Mouse (Mus musculus): ENCODE results near the gene Satb2. TPM values are rescaled to one million over a fixed set of nuclear protein-coding genes. Genes with fewer than 3 reads are reported as not detected.
A peak's percentile ranks its signal among the peaks of the same experiment; 100 is the strongest.

Satb2 gene
- polyA plus RNA-seq, 1 experiment from 2014 or later: 2.0 TPM

GRCm38 (mm10) chr1:56976044-56976824 is 2.2 kb downstream of the Satb2 start:
- WGBS: 2% methylated on average over 25 of the region's 25 CpGs
- Histone ChIP-seq H3K9ac (ENCODE audit: low read depth, low read length) (no peak overlapping the region), H3K36me3 (ENCODE audit: control insufficient read depth, insufficient read depth, low read length) (no peaks in the 10 kb centered on the region), H3K27ac (ENCODE audit: low read depth, low read length) (no peak overlapping the region), H3K4me2 (replicated peaks; ENCODE audit: low read depth, low read length) (no peak overlapping the region), H3K4me1 (replicated peaks; ENCODE audit: control insufficient read depth, insufficient read depth, low read length) (0 out of 2 replicates have a peak, but pooled peaks cover 2% of the 10 kb centered on the region), H3K4me3 (ENCODE audit: low read depth, low read length) (no peak overlapping the region), H3K9me3 (ENCODE audit: control insufficient read depth, low read length) (no peaks in the 10 kb centered on the region), H3K27me3 (ENCODE audit: control insufficient read depth, insufficient read depth, low read length) (peaks cover 53% of the 10 kb centered on the region)
- peak; percentile 55 for DNase-seq (ENCODE audit: low spot score)
- ATAC-seq (ENCODE audit: low FRiP score): no peak

- no peak overlapping the region for H3K9ac ChIP-seq (ENCODE audit: low read depth, low read length)
These were observed 2.9 kb downstream of the Satb2 start for GRCm38 (mm10) chr1:56975546-56975945.

GRCm38 (mm10) chr1:56974187-56974586 is 4.3 kb downstream of the Satb2 start:
- Histone ChIP-seq H3K36me3 (ENCODE audit: control insufficient read depth, insufficient read depth, low read length) (no peaks in the 10 kb centered on the region), H3K4me2 (replicated peaks; ENCODE audit: low read depth, low read length) (no peak overlapping the region), H3K27me3 (ENCODE audit: control insufficient read depth, insufficient read depth, low read length) (peaks cover 45% of the 10 kb centered on the region), H3K4me3 (ENCODE audit: low read depth, low read length) (no peak overlapping the region), H3K9ac (ENCODE audit: low read depth, low read length) (no peak overlapping the region), H3K27ac (ENCODE audit: low read depth, low read length) (no peak overlapping the region), H3K9me3 (ENCODE audit: control insufficient read depth, low read length) (no peaks in the 10 kb centered on the region), H3K4me1 (replicated peaks; ENCODE audit: control insufficient read depth, insufficient read depth, low read length) (peaks cover 10% of the 10 kb centered on the region; the same call in 1 of the 2 replicates)
- ATAC-seq (ENCODE audit: low FRiP score) (no peak), DNase-seq (ENCODE audit: low spot score) (peak; percentile 27)
- 6% methylated on average over 14 of the region's 14 CpGs for WGBS

More at GRCm38 (mm10) chr1:56975546-56975945, 2.9 kb downstream of the Satb2 start:
- Histone ChIP-seq H3K9me3 (ENCODE audit: control insufficient read depth, low read length) (no peaks in the 10 kb centered on the region), H3K4me2 (replicated peaks; ENCODE audit: low read depth, low read length) (no peak overlapping the region), H3K4me1 (replicated peaks; ENCODE audit: control insufficient read depth, insufficient read depth, low read length) (peaks cover 6% of the 10 kb centered on the region; the same call in 1 of the 2 replicates), H3K4me3 (ENCODE audit: low read depth, low read length) (0 out of 2 replicates have a peak overlapping the region, but pooled peaks have one; percentile 8), H3K27me3 (ENCODE audit: control insufficient read depth, insufficient read depth, low read length) (peaks cover 51% of the 10 kb centered on the region), H3K27ac (ENCODE audit: low read depth, low read length) (no peak overlapping the region), H3K36me3 (ENCODE audit: control insufficient read depth, insufficient read depth, low read length) (no peaks in the 10 kb centered on the region)
- under 1% methylated on average over 12 of the region's 12 CpGs for WGBS
- DNase-seq (ENCODE audit: low spot score): peak; percentile 50
- ATAC-seq (ENCODE audit: low FRiP score): no peak

- DNase-seq (ENCODE audit: low spot score) (no peak), ATAC-seq (ENCODE audit: low FRiP score) (peak; percentile 8)
- H3K4me2 ChIP-seq (replicated peaks; ENCODE audit: low read depth, low read length): peak overlapping the region; percentile 94
- H3K27me3 ChIP-seq (ENCODE audit: control insufficient read depth, insufficient read depth, low read length): peaks cover 49% of the 10 kb centered on the region
- H3K9me3 ChIP-seq (ENCODE audit: control insufficient read depth, low read length): no peaks in the 10 kb centered on the region
- H3K4me1 ChIP-seq (replicated peaks; ENCODE audit: control insufficient read depth, insufficient read depth, low read length): peaks cover 10% of the 10 kb centered on the region; the same call in 1 of the 2 replicates
- 0% methylated on average over 16 of the region's 16 CpGs for WGBS
- H3K36me3 ChIP-seq (ENCODE audit: control insufficient read depth, insufficient read depth, low read length): no peaks in the 10 kb centered on the region
- peak overlapping the region; percentile 77 for H3K4me3 ChIP-seq (ENCODE audit: low read depth, low read length)
- no peak overlapping the region for H3K27ac ChIP-seq (ENCODE audit: low read depth, low read length)
- H3K9ac ChIP-seq (ENCODE audit: low read depth, low read length): peak overlapping the region; percentile 19; the same call in 1 of the 2 replicates
These were observed 4.9 kb downstream of the Satb2 start for GRCm38 (mm10) chr1:56973593-56973950.

GRCm38 (mm10) chr1:56972950-56973592 is 5.4 kb downstream of the Satb2 start:
- Histone ChIP-seq H3K4me1 (replicated peaks; ENCODE audit: control insufficient read depth, insufficient read depth, low read length) (peaks cover 10% of the 10 kb centered on the region; the same call in 1 of the 2 replicates), H3K36me3 (ENCODE audit: control insufficient read depth, insufficient read depth, low read length) (no peaks in the 10 kb centered on the region), H3K4me2 (replicated peaks; ENCODE audit: low read depth, low read length) (peak overlapping the region; percentile 94), H3K27me3 (ENCODE audit: control insufficient read depth, insufficient read depth, low read length) (peaks cover 44% of the 10 kb centered on the region), H3K4me3 (ENCODE audit: low read depth, low read length) (peak overlapping the region; percentile 77), H3K27ac (ENCODE audit: low read depth, low read length) (peak overlapping the region; percentile 73), H3K9ac (ENCODE audit: low read depth, low read length) (peak overlapping the region; percentile 73), H3K9me3 (ENCODE audit: control insufficient read depth, low read length) (no peaks in the 10 kb centered on the region)
- ATAC-seq (ENCODE audit: low FRiP score): peak; percentile 70
- WGBS: under 1% methylated on average over 46 of the region's 47 CpGs
- DNase-seq (ENCODE audit: low spot score): peak; percentile 96

GRCm38 (mm10) chr1:56972251-56972949 is 6.0 kb downstream of the Satb2 start:
- peaks cover 10% of the 10 kb centered on the region; the same call in 1 of the 2 replicates for H3K4me1 ChIP-seq (replicated peaks; ENCODE audit: control insufficient read depth, insufficient read depth, low read length)

GRCm38 (mm10) chr1:56971942-56972250 is 6.6 kb downstream of the Satb2 start:
- H3K36me3 ChIP-seq (ENCODE audit: control insufficient read depth, insufficient read depth, low read length): no peaks in the 10 kb centered on the region
- ATAC-seq (ENCODE audit: low FRiP score) (no peak; the same call in 1 of the 2 replicates), DNase-seq (ENCODE audit: low spot score) (no peak)
- peak overlapping the region; percentile 94 for H3K4me2 ChIP-seq (replicated peaks; ENCODE audit: low read depth, low read length)
- peak overlapping the region; percentile 77 for H3K4me3 ChIP-seq (ENCODE audit: low read depth, low read length)
- peaks cover 10% of the 10 kb centered on the region; the same call in 1 of the 2 replicates for H3K4me1 ChIP-seq (replicated peaks; ENCODE audit: control insufficient read depth, insufficient read depth, low read length)
- peak overlapping the region; percentile 73 for H3K27ac ChIP-seq (ENCODE audit: low read depth, low read length)
- 0% methylated on average over 22 of the region's 23 CpGs for WGBS
- peaks cover 32% of the 10 kb centered on the region for H3K27me3 ChIP-seq (ENCODE audit: control insufficient read depth, insufficient read depth, low read length)
- H3K9me3 ChIP-seq (ENCODE audit: control insufficient read depth, low read length): no peaks in the 10 kb centered on the region
- H3K9ac ChIP-seq (ENCODE audit: low read depth, low read length): peak overlapping the region; percentile 73

More at GRCm38 (mm10) chr1:56972251-56972949, 6.0 kb downstream of the Satb2 start:
- WGBS: 0% methylated on average over 58 of the region's 83 CpGs
- Histone ChIP-seq H3K27me3 (ENCODE audit: control insufficient read depth, insufficient read depth, low read length) (peaks cover 37% of the 10 kb centered on the region), H3K4me3 (ENCODE audit: low read depth, low read length) (peak overlapping the region; percentile 77), H3K9ac (ENCODE audit: low read depth, low read length) (peak overlapping the region; percentile 73), H3K27ac (ENCODE audit: low read depth, low read length) (peak overlapping the region; percentile 73), H3K4me2 (replicated peaks; ENCODE audit: low read depth, low read length) (peak overlapping the region; percentile 94), H3K36me3 (ENCODE audit: control insufficient read depth, insufficient read depth, low read length) (no peaks in the 10 kb centered on the region), H3K9me3 (ENCODE audit: control insufficient read depth, low read length) (no peaks in the 10 kb centered on the region)
- DNase-seq (ENCODE audit: low spot score) (peak; percentile 80), ATAC-seq (ENCODE audit: low FRiP score) (peak; percentile 71)

- Histone ChIP-seq H3K9me3 (ENCODE audit: control insufficient read depth, low read length) (no peaks in the 10 kb centered on the region), H3K27ac (ENCODE audit: low read depth, low read length) (no peak overlapping the region), H3K4me3 (ENCODE audit: low read depth, low read length) (peak overlapping the region; percentile 77), H3K36me3 (ENCODE audit: control insufficient read depth, insufficient read depth, low read length) (no peaks in the 10 kb centered on the region), H3K9ac (ENCODE audit: low read depth, low read length) (peak overlapping the region; percentile 73; the same call in 1 of the 2 replicates), H3K4me1 (replicated peaks; ENCODE audit: control insufficient read depth, insufficient read depth, low read length) (peaks cover 10% of the 10 kb centered on the region; the same call in 1 of the 2 replicates), H3K4me2 (replicated peaks; ENCODE audit: low read depth, low read length) (peak overlapping the region; percentile 94), H3K27me3 (ENCODE audit: control insufficient read depth, insufficient read depth, low read length) (peaks cover 28% of the 10 kb centered on the region)
- DNase-seq (ENCODE audit: low spot score) (peak; percentile 62), ATAC-seq (ENCODE audit: low FRiP score) (peak; percentile 6)
- 1% methylated on average over 27 of the region's 29 CpGs for WGBS
These were observed 7.0 kb downstream of the Satb2 start for GRCm38 (mm10) chr1:56971441-56971861.

All from hindbrain, embryonic 11.5 days (tissue).